Mouse (Mus musculus): Measurements from ENCODE around the gene Sh3bp1.

DNA sequence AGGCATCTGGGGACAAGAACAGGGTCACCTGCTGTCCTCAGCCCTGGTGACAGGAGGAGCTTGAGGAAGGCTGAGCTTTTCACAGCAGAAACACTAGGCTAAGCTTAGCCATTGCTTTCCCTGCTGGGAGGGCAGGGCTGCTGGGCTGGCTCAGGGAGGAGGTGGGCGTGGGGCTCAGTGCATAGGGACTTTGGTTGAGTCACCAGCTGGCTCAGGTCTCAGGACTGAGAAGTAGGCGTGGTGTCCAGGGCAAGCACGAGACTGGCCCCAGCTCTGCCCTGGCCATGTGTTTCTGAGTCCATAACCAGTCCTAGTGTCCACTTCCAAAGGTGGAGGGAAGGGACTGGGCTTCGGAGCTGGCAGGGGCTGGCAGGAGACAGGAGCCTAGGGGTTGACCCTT is 60.5 kb downstream of the Sh3bp1 start:
- TF ChIP-seq CTCF (IDR thresholded peaks at IDR 0.05; ENCODE audit: extremely low read depth, insufficient read depth, low read length) (no peak), POLR2A (IDR thresholded peaks at IDR 0.05; ENCODE audit: extremely low read depth, insufficient read depth, low read length) (no peak)
